Mouse (Mus musculus): ENCODE measurements around the gene Zfp574. TPM values are rescaled to one million over a fixed set of nuclear protein-coding genes. Genes with fewer than 3 reads are reported as not detected.

Zfp574 gene
- total RNA-seq, 2 experiments from 2014 or later, result 18.3 to 18.5 TPM

DNA sequence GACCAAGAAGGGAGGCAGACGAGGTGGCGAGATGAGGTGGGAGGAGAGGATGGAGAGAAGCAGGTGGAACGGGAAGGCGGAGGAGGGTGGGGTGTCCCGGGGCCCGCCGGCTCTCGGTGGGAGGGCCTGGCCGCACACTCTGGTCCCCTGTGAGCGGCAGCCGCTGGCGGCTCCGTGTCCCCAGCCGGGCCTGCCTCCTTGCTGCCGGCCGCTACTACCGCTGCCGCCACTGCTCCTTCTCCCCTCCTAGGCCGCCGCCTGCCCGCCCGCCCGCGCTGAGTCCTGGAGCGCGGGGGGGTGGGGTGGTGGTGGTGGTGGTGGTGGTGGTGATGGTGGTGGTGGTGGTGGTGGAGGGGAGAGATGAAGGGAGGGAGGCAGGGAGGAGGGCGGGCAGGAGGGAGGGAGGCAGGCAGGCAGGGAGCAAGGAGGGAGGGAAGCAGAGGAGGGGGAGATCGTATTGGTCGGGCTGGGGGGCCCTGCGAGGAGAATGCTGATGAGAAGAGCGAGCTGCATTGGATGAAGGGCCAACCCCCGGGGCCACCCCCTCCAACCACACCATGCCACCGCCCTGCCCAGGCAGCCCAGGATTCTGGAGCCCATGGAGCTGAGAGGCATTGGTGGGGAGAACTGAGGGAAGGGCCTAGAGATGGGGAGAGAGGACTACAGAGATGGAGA, 486 bp downstream of the Zfp574 start:
- peak; percentile 59 for DNase-seq

- no peak for DNase-seq
Measured at GRCm38 (mm10) chr7:25073924-25074323, 1.6 kb downstream of the Zfp574 start.

DNA sequence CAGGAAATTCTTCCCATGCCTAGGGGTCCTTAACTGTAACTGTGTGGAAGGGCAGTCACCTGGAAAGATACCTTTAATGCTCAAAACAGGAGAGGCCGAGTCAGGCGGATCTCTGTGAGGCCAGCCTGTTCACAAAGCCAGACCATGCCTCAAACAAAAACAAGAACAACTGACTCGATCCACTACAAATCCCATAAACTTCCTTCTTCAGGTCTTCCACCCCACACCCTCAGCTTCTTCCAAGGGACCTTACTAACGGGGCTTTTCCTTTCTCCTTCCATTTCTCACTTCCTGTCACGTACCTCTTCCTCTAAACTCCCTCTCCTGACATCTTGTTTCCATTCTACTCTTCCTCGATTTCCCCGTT, 3.9 kb downstream of the Zfp574 start:
- no peak for DNase-seq

DNA sequence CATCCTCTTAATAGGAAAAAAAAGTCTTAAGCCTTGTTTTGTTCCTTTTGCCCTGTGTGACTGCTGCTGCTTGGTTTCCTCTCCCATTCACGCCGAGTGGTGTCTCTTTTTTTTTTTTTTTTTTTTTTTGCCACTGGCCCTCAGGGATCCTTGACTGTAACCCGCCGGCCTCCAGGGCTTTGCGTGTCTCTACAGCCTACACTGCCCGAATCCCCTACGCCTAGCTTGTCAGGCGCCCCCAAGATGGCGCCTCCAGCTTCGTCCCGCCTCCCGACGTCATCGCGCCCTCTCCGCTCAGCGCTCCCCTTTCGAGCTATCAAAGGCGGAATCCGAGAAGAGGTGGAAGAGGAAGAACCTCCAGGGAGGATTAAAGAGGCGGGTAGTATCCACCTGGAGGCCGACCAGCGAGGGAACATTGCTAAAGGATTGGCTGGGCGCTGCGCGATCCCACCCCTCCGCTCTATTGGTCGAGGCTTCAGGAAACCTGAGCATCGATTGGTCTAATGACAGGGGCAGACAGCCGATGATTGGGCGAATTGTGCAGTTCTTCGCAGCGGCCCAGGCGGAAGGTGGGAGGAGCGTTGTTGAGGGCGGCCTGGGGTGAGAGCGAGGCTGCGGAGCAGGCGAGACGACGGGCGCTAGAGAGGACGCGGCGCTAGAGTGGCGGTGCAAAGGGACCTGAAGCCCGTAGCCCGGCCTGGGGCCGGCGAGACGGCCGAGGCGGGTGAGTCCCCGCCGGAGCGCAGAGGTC, 4.5 kb downstream of the Zfp574 start:
- peak; percentile 97 for DNase-seq

- DNase-seq, result no peak
Measured at GRCm38 (mm10) chr7:25077414-25077755, 5.0 kb downstream of the Zfp574 start.

GRCm38 (mm10) chr7:25079496-25080026, 7.2 kb downstream of the Zfp574 start:
- DNase-seq, result no peak

DNA sequence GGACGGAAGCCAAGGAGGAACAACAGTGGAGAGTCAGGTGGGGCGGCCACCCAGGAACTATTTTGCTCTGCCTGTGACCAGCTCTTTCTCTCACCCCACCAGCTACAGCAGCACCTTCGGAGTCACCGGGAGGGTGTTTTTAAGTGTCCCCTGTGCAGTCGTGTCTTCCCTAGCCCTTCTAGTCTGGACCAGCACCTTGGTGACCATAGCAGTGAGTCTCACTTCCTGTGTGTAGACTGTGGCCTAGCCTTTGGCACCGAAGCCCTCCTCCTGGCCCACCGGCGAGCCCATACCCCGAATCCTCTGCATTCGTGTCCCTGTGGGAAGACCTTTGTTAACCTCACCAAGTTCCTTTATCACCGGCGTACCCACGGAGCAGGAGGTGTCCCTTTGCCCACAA, 8.1 kb downstream of the Zfp574 start:
- DNase-seq, result no peak

DNA sequence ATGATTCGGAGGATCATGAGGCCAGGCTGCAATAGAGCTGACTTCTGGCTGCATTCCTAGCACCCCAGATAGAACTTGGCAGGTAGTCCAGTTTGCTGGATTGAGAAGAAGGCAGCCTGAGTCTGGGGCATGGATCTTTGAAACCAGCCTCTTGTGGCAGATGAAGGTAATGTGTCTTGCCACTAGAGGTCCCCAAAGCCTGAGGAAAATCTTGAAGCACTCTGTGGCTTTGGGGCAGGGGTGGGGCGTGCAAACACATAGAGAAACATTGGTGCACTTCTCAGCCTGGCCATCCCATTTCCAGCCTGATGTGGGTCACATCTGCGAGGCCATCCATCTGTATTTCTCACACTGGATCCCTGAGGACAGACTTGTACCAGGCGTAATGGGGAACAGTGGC, 10.1 kb downstream of the Zfp574 start:
- DNase-seq, result peak; percentile 62

DNA sequence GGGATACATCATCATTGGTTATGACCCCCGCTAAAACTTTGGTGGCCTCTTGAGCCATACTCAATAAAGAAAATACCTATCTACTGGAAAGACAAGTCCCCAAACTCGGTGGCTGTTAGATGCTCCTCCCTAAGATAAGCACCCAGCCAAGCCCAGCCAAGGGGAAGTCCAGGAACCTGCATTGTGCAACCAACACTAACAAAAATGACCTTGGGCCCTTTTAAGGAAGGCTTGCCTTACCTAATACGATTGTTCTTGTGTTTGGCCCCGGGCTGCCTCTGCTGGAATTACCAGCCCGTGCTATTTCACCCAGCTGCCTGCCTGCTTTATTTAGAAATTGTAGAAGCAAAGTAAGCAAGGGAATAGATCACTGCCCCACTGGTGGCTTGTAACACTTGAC, 12.3 kb downstream of the Zfp574 start:
- DNase-seq, result no peak

GRCm38 (mm10) chr7:25086656-25087055, 14.3 kb downstream of the Zfp574 start:
- no peak for DNase-seq

DNA sequence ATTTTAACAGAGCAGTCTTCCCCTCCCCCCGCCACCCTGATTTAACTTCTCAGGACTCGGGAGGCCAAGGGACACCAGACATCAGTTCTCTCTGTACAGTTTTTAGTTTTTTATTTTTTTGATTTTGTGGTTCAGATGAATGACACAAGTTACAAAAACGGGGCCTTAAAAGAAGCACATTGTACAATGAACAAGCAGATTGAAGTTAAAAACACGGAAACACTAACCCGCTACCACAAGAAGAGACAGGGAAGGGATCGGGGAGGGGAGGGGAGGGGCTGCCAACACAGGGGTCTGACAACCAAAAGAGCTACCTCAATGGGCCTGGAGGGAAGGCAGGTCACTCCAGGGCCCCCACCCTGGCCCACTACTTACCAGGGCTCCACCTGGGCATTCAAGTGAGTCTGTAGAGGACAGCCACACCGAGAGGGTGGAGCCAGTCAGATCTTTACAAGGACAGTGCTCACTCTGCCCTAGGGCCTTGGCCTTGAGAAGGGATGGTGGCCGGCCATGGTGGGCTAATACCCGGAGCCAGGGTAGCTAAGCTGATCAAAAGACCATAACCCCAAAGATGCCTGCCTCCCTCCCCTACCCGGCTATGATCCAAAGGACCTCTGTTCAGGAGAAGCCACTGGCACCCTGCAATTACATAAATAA, 15.0 kb downstream of the Zfp574 start:
- no peak for DNase-seq

GRCm38 (mm10) chr7:25087972-25088371, 15.6 kb downstream of the Zfp574 start:
- DNase-seq, result no peak

- no peak for DNase-seq
Measured at GRCm38 (mm10) chr7:25088531-25088930, 16.2 kb downstream of the Zfp574 start.

- no peak for DNase-seq
Measured at GRCm38 (mm10) chr7:25088968-25089367, 16.6 kb downstream of the Zfp574 start.

GRCm38 (mm10) chr7:25089875-25090274, 17.5 kb downstream of the Zfp574 start:
- no peak for DNase-seq

GRCm38 (mm10) chr7:25098169-25098568, 25.8 kb downstream of the Zfp574 start:
- no peak for DNase-seq

GRCm38 (mm10) chr7:25099581-25099980, 27.2 kb downstream of the Zfp574 start:
- DNase-seq, result no peak

DNA sequence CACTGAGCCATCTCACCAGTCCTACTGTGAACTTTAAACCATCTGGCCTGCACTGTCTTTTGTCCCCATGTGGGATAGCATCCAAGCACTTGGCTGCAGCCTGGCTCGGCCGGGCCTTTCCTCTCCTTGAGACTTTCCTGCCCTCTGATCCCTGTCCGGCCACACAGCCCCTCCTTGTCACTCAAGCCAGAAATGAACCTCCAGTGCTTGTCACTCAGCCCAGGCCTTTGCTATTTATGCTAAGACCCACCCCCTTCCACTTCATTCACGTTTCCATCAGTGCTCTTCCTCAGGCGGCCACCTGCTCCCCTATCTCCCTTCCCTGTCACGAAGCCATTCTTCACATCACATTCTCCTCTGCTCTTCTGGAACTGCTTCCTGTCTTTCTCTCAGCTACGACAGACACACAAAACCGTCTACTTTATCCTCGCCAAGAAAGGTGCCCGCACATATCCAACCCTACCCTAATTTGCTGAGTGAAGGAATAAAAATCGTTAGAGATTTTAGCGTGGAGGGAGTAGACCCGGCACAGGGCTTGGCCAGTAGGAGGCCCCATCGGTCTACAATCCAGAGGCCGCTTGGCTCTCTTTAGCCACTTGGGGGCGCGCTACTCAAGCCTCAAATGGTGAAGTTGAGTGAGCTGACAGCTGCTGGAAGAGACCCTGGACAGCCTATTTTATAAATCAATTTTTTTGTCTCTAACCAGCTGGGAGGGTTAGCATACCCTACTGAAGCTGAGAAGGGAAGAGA, 33.2 kb downstream of the Zfp574 start:
- peak; percentile 89 for DNase-seq

GRCm38 (mm10) chr7:25106790-25107502, 34.6 kb downstream of the Zfp574 start:
- no peak for DNase-seq

DNA sequence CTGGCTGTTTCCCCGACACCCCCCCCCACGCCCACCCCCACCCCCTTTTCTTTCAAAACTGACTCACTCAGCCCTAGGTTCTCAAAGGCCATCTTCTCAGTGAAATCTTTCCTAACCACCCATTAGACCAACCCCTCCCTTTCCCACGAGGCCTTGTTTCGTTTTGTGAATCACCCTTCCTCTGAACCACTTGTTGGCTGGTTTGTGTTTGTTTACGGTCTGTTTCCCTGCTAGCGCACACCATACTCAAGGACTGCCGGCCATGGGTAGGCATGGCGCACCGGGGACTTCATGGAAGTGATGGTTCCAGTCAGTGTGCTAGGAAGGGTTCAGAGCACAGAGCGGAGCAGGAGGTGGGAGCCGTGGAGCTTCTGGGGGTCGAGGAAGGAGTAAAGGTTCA, 37.0 kb downstream of the Zfp574 start:
- no peak for DNase-seq

- DNase-seq, result no peak
Measured at GRCm38 (mm10) chr7:25110336-25110735, 38.0 kb downstream of the Zfp574 start.
